Mouse (Mus musculus): ENCODE results near the gene Nt5dc2.

DNA sequence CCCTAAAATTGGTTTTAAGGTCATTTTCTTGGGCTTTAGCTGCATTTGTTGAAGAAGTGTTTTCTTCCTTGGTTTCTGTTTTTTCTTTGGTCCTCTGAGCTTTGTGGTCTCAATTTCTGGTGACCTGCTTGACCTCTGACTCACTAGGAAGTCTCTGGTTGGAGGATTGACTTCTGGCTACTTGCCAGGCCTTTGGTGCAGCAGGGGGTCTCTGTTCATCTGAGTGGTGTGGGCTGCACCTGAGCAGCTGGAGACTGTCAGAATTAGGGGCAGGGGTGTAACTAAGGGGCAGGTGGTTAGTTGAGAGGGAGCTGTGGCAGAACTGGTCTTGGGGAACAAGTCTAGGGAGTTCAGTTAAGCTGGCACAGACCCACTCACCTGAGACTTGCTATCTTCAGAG lies 49.7 kb upstream of the Nt5dc2 start:
- TF ChIP-seq MAFK (IDR thresholded peaks at IDR 0.05; ENCODE audit: insufficient read depth, low read depth, low read length) (no peak), ZNF384 (IDR thresholded peaks at IDR 0.05; ENCODE audit: low read depth, low read length) (no peak), CHD2 (IDR thresholded peaks at IDR 0.05; ENCODE audit: low read depth, low read length) (no peak)
